Mouse (Mus musculus) limb, embryonic 10.5 days (tissue): ENCODE results near the gene P3h3. TPM values are rescaled to one million over a fixed set of nuclear protein-coding genes. Genes with fewer than 3 reads are reported as not detected.
"Not testable (repeated sequence)": the region's sequence is repeated elsewhere in the genome, so short reads cannot be mapped to it uniquely, and the experiment has no call there.

Experiments
- DNase-seq: peaks from one replicate; pipeline ENCODE4 v3.0.0-alpha.2; 2017; ENCODE audit warnings: low spot score
- H3K27ac ChIP-seq: fragments of 300-500 bp; sonication (generic); 2 replicates; pipeline ENCODE4 v1.5.1; 2016; ENCODE audit warnings: mild to moderate bottlenecking
- H3K27me3 ChIP-seq: fragments of 300-500 bp; sonication (generic); 2 replicates; pipeline ENCODE4 v1.6.1; 2016; ENCODE audit warnings: low read depth, mild to moderate bottlenecking; ENCODE audit not compliant: poor library complexity, severe bottlenecking
- H3K36me3 ChIP-seq: fragments of 300-500 bp; sonication (generic); 2 replicates; pipeline ENCODE4 v1.6.1; 2016; ENCODE audit warnings: mild to moderate bottlenecking, moderate library complexity
- H3K4me1 ChIP-seq: fragments of 300-500 bp; sonication (generic); 2 replicates; pipeline ENCODE4 v1.6.1; 2016
- H3K4me3 ChIP-seq: fragments of 300-500 bp; sonication (generic); 2 replicates; pipeline ENCODE4 v1.5.1; 2016; ENCODE audit warnings: mild to moderate bottlenecking, moderate library complexity
- H3K9me3 ChIP-seq: fragments of 300-500 bp; sonication (generic); replicated peaks from 2 replicates; pipeline ENCODE4 v1.6.1; 2016; ENCODE audit warnings: mild to moderate bottlenecking
- WGBS: fragments of 180-500 bp; shearing (Covaris S2); methylation state at CpG from one replicate; pipeline ENCODE4 v1.1.7; 2016; 5-methylcytosine and 5-hydroxymethylcytosine counted together
- polyA plus RNA-seq: library from polyadenylated mRNA; unstranded; fragments of >200 nt; fragmentation: Nextera tagmentation; extraction: Ambion mirVana; gene quantifications from 2 replicates; pipeline ENCODE4 v1.2.1, GENCODE M21; 2016

The P3h3 gene
- polyA plus RNA-seq, 1 experiment from 2014 or later = 26.8 TPM

DNA sequence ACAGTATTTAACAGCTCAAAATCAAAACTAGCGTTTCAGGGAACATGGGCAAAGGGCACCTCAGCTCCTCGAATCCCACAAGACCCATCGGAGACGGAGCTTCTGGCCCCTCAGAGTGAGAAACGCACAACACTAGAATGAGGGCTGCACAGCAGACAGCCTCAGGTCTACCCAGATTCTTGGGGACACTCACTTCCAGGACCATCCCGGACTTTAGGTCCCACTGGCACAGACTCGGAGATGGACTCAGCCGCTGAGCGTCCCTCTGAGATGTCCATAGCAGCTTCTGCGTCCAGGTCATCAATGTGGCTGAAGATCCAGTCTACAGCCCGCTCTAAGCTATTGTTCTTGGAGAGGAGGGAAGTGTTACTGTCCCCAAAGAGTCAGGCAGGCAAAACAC, 40.4 kb downstream of the P3h3 start:
- 95% methylated on average over 11 of the region's 11 CpGs for WGBS
- Histone ChIP-seq H3K36me3 (peaks cover 83% of the 10 kb centered on the region), H3K27me3 (no peaks in the 10 kb centered on the region)

DNA sequence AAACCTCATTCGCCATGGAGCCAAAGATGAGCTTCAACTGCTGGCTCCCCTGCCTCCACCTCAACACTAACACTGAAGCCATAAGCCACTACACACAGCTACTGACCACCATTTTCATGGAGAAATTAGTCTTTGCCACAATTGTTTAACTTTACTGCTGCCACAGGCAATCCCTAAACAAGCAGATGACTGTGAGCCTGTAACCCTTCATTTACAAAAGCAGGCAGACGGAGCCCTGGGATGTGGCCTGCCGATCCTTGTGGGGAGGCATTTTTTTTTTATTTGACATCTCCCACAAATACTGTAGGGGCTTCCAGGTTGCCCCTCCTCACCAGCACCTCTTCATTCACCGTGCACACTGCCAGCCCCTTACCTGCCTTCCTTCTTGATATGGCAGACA, 40.9 kb downstream of the P3h3 start:
- no peak overlapping the region for H3K27ac ChIP-seq
- no peak overlapping the region for H3K4me3 ChIP-seq
- no peak for DNase-seq
- no peaks in the 10 kb centered on the region for H3K9me3 ChIP-seq
- H3K4me1 ChIP-seq = peaks cover 31% of the 10 kb centered on the region
- H3K27me3 ChIP-seq = no peaks in the 10 kb centered on the region
- H3K36me3 ChIP-seq = peaks cover 83% of the 10 kb centered on the region
- WGBS = 92% methylated on average over 4 of the region's 4 CpGs

More for the DNA sequence above, 40.4 kb downstream of the P3h3 start:
- Histone ChIP-seq H3K4me3 (no peak overlapping the region), H3K27ac (no peak overlapping the region), H3K4me1 (peaks cover 26% of the 10 kb centered on the region), H3K9me3 (no peaks in the 10 kb centered on the region)
- DNase-seq = no peak

DNA sequence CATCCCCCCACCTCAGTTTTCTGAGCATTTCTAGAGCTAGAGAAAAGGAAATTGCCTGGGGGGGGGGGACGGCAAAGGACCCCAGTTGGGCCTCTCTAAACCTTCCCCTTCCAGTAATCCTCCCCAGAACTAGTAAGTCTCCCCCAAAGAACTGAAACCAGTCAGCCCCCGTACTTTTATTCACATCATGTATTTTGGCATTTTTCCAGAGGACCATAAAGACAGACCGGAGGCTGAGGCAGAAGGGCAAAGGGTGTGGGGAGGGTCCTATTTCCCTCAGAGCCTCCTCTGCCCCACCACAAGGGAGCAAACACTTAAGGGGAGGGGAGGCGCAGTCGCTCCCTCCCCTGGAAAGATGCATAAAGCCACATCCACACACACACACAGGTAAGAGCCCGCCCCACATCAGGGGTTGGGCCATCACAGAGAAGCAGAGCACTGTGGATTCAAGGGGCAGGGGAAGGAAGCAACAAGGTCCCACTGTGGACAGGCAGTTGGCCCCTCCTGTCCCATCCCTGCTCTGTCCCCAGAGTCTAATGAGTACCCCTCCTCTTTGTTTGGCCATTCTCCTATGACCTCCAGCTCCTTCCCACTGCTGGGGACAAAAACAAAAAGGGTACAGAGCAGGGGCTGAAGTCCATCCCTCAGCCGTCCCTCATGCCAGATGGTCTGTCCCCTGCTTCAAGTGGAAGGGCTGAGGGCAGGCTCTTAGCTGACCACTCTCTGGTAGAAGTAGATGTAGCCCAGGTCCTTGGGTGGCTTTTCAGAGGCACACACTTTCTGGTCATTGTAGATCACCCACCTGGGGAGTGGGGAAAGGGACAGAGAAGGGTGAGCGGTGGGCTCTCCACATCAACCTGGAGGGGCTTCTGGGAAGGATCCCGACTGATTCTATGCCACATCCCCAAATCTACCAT, 42.4 kb downstream of the P3h3 start:
- Histone ChIP-seq H3K4me3 (peak overlapping the region; percentile 69; the same call in 1 of the 2 replicates), H3K27me3 (no peaks in the 10 kb centered on the region), H3K27ac (peak overlapping the region; percentile 95), H3K9me3 (no peaks in the 10 kb centered on the region), H3K36me3 (peaks cover 83% of the 10 kb centered on the region), H3K4me1 (peaks cover 34% of the 10 kb centered on the region)
- no peak for DNase-seq
- WGBS = 85% methylated on average over 9 of the region's 9 CpGs

DNA sequence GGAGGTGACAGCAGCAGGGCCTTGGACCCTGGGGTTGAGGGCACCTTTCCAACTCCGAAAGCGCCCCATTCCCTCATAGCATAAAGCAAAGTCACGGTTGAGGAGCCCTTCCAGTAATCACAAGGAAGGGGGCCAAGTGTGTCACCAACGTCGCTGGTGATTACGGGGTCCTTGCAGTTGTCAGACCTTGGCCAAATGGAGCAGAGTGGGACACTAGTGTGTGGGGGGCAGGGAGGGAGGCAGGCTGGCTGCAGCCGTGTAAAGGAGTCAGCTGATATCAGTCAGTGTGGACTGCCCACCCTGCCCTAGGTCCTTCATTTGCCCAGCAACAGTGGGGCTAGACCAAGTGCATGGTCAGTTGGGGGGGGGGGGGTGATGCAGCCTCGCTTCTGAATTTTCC, 43.1 kb downstream of the P3h3 start:
- H3K4me1 ChIP-seq = peaks cover 41% of the 10 kb centered on the region

DNA sequence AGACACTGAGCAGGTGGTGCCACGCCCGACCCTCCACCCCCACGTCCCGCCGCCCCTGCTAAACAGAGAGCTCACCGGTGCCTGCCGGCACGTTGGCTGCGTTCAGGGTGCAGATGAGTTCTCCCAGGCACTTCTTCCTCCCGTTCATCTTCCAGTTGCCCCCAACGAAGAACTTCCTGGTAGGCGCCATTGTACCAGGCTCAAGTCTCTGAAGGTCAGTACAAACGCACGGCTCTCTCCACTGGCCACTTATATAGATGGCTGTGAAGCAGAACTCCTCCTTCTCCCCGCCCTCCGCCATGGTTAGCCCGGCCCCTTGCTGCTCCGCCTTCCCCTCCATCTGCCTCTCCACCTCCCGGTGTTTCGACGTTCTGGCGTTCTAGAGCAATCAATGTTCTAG, 43.6 kb downstream of the P3h3 start, which contains the start of gene Tpi1:
TSS of gene Tpi1 (minus strand) at position 364 of the 400 bp plus-strand sequence.
- peak within 1 kb of the TSS; percentile 69 for H3K4me3 ChIP-seq
- peaks cover 75% of the 10 kb centered on the region for H3K36me3 ChIP-seq
- H3K9me3 ChIP-seq = no peaks in the 10 kb centered on the region
- WGBS = under 1% methylated on average over 22 of the region's 22 CpGs
- H3K27me3 ChIP-seq = no peaks in the 10 kb centered on the region
- peak; percentile 87 for DNase-seq
- H3K27ac ChIP-seq = peak within 1 kb of the TSS; percentile 95
- peaks cover 46% of the 10 kb centered on the region for H3K4me1 ChIP-seq

More for the DNA sequence above, 43.1 kb downstream of the P3h3 start:
- H3K27ac ChIP-seq = peak overlapping the region; percentile 95
- no peaks in the 10 kb centered on the region for H3K9me3 ChIP-seq
- peaks cover 80% of the 10 kb centered on the region for H3K36me3 ChIP-seq
- peak; percentile 50 for DNase-seq
- H3K4me3 ChIP-seq = peak overlapping the region; percentile 69
- 36% methylated on average over 8 of the region's 8 CpGs for WGBS
- H3K27me3 ChIP-seq = no peaks in the 10 kb centered on the region

GRCm38 (mm10) chr6:124813496-124813895, 44.1 kb downstream of the P3h3 start:
- no peaks in the 10 kb centered on the region for H3K27me3 ChIP-seq
- H3K4me3 ChIP-seq = peak overlapping the region; percentile 69
- H3K9me3 ChIP-seq = no peaks in the 10 kb centered on the region
- WGBS = under 1% methylated on average over 18 of the region's 18 CpGs
- H3K27ac ChIP-seq = peak overlapping the region; percentile 95
- H3K36me3 ChIP-seq = peaks cover 71% of the 10 kb centered on the region
- peak; percentile 80 for DNase-seq
- H3K4me1 ChIP-seq = peaks cover 50% of the 10 kb centered on the region

DNA sequence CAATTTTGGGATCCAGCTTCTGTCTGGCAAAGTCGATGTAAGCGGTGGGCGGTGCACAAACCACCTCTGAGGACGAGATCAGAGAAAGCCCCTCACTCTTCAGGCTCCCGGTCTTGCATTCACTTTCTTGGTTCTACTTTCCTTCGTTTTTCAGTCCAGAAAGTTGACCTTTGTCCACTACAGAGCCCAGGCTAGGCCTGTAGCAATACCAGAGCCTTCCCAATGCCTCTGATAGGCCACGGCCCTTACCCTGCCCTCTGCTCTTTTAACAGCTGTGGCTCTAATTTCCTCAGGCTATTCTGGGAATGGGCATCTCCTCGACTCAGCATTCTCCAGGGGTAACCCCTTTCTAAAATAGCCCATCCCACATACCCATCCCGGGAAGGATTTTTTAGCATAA, 44.7 kb downstream of the P3h3 start:
- DNase-seq = no peak
- Histone ChIP-seq H3K4me1 (peaks cover 56% of the 10 kb centered on the region), H3K27me3 (no peaks in the 10 kb centered on the region), H3K27ac (peak overlapping the region; percentile 95), H3K36me3 (peaks cover 64% of the 10 kb centered on the region), H3K4me3 (peak overlapping the region; percentile 69), H3K9me3 (no peaks in the 10 kb centered on the region)
- 25% methylated on average over 9 of the region's 9 CpGs for WGBS

- Histone ChIP-seq H3K4me3 (peak overlapping the region; percentile 69), H3K27ac (peak overlapping the region; percentile 95; the same call in 1 of the 2 replicates), H3K36me3 (peaks cover 55% of the 10 kb centered on the region), H3K27me3 (no peaks in the 10 kb centered on the region), H3K4me1 (peaks cover 56% of the 10 kb centered on the region), H3K9me3 (no peaks in the 10 kb centered on the region)
- 86% methylated on average over 24 of the region's 24 CpGs for WGBS
- DNase-seq = no peak
These were observed 45.6 kb downstream of the P3h3 start for GRCm38 (mm10) chr6:124811701-124812560.

DNA sequence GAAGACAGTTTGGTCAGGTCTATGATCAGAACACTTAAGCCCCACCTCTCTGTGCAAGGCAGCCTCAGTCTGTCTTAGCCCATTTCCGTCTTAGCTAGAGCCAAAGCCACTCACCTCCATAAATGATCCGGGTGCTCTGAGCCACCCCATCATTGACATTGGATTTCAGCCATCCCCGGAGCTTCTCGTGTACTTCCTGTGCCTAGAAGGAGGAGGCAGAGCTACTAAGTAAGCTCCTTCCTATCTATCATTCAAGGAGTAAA, 46.2 kb downstream of the P3h3 start:
- peaks cover 60% of the 10 kb centered on the region for H3K4me1 ChIP-seq
- H3K9me3 ChIP-seq = no peaks in the 10 kb centered on the region
- WGBS = 91% methylated on average over 4 of the region's 4 CpGs
- no peak for DNase-seq
- H3K27me3 ChIP-seq = no peaks in the 10 kb centered on the region
- H3K27ac ChIP-seq = no peak overlapping the region
- H3K4me3 ChIP-seq = no peak overlapping the region
- peaks cover 49% of the 10 kb centered on the region for H3K36me3 ChIP-seq

- Histone ChIP-seq H3K4me1 (peaks cover 66% of the 10 kb centered on the region), H3K27ac (0 out of 2 replicates have a peak overlapping the region, but pooled peaks have one; percentile 83), H3K36me3 (peaks cover 44% of the 10 kb centered on the region)
- 87% methylated on average over 11 of the region's 11 CpGs for WGBS
- not testable (repeated sequence) for H3K4me3 ChIP-seq, H3K27me3 ChIP-seq, H3K9me3 ChIP-seq, DNase-seq
These were observed 46.8 kb downstream of the P3h3 start for GRCm38 (mm10) chr6:124810566-124811402.

GRCm38 (mm10) chr6:124809775-124810538, 47.6 kb downstream of the P3h3 start:
- H3K27me3 ChIP-seq = no peaks in the 10 kb centered on the region
- H3K36me3 ChIP-seq = peaks cover 35% of the 10 kb centered on the region
- WGBS = 52% methylated on average over 14 of the region's 14 CpGs
- H3K4me3 ChIP-seq = peak overlapping the region; percentile 63
- DNase-seq = no peak
- peaks cover 68% of the 10 kb centered on the region for H3K4me1 ChIP-seq
- peak overlapping the region; percentile 83 for H3K27ac ChIP-seq
- H3K9me3 ChIP-seq = no peaks in the 10 kb centered on the region
